Mouse (Mus musculus): ENCODE data around the gene Nags.

Nags gene

DNA sequence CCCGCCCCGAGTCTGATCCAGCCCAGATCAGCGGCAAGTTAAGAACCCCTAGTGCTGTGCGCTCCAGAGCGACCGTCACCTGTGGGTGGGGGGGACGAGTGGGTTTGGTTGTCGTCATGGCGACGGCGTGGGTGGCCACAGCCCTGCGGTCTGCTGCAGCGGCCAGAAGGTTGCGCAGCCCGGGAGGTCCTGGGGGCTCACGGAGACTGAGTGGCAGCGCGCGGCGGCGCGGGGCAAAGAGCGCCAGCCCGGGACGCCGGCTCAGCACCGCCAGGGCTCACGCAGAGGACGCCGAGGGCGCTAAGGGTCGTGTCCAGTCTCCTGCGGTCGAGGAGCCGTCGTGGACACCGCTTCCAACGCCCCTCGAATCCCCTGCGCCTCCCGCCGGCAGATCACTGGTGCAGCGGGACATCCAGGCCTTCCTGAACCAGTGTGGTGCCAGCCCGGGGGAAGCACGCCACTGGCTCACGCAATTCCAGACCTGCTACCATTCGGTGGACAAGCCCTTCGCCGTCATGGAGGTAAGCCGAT lies at the start of gene Nags:
Gene Nags (plus strand): TSS at position 43 of the 531 bp plus-strand sequence.
- DNase-seq (ENCODE audit: low spot score in 2 of 2), result no peak

GRCm38 (mm10) chr11:102095676-102096075 lies 49.6 kb upstream of the Nags start:
- DNase-seq (ENCODE audit: low spot score in 2 of 2), result no peak

GRCm38 (mm10) chr11:102096446-102096845 lies 48.9 kb upstream of the Nags start:
- DNase-seq (ENCODE audit: low spot score in 2 of 2), result no peak

GRCm38 (mm10) chr11:102096887-102097391 lies 48.4 kb upstream of the Nags start:
- DNase-seq (ENCODE audit: low spot score in 2 of 2), result peak; percentile 50 to 54

- DNase-seq (ENCODE audit: low spot score in 2 of 2), result no peak
Measured at GRCm38 (mm10) chr11:102101219-102101618, 44.1 kb upstream of the Nags start, which contains the start of gene Ppy. Ppy (minus strand) TSS chr11:102101319.

- peak in 1 of 2 experiments; percentile 57 for DNase-seq (ENCODE audit: low spot score in 2 of 2)
Measured at GRCm38 (mm10) chr11:102102485-102103258, 42.6 kb upstream of the Nags start.

DNA sequence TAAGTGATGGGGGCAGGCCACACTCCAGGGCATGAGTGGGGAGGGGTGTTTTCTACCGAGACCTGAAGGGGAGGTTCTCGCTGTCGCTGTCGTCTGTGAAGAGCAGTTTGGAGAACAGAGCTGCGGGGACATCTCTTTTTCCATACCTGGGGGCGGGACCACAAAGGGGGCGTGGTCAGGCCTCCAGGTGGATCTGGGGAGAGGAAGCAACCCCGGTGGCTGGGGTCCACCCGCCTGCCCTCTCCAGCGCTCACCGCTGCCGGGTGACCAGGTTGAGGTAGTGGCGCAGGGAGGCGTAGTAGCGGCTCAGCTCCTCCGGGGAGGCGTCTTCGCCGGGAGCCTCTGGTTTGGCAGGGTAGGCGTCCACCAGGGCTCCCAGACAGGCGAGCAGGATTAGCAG lies 38.4 kb upstream of the Nags start:
- no peak for DNase-seq (ENCODE audit: low spot score in 2 of 2)

- no peak for DNase-seq (ENCODE audit: low spot score in 2 of 2)
Measured at GRCm38 (mm10) chr11:102107732-102108131, 37.6 kb upstream of the Nags start, which contains the start of gene Pyy. Pyy (minus strand) TSS chr11:102107832.

GRCm38 (mm10) chr11:102111576-102111975 lies 33.7 kb upstream of the Nags start:
- no peak for DNase-seq (ENCODE audit: low spot score in 2 of 2)

- no peak for DNase-seq (ENCODE audit: low spot score in 2 of 2)
Measured at GRCm38 (mm10) chr11:102116241-102116640, 29.1 kb upstream of the Nags start.

GRCm38 (mm10) chr11:102117386-102117785 lies 27.9 kb upstream of the Nags start:
- DNase-seq (ENCODE audit: low spot score in 2 of 2), result no peak

DNA sequence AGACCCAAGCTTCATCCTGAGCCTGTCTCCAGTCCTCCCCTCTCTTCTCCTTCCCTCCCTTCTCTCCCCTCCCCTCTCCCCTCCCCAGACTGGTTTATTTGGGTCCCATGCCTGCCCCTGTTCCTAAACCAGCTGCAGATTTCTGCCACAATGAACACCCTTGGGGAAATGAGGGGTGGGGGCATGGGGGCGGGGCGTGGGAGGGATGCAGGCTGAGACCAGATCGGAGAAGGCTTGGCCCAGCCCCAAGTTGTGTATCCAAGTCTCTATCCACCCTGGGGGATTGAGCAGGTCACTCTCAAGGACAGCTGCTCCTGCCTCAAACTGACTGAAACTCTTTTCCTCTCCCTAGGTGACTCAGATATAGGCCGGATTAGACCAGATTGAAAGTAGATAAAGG lies 10.8 kb upstream of the Nags start:
- no peak for DNase-seq (ENCODE audit: low spot score in 2 of 2)

DNA sequence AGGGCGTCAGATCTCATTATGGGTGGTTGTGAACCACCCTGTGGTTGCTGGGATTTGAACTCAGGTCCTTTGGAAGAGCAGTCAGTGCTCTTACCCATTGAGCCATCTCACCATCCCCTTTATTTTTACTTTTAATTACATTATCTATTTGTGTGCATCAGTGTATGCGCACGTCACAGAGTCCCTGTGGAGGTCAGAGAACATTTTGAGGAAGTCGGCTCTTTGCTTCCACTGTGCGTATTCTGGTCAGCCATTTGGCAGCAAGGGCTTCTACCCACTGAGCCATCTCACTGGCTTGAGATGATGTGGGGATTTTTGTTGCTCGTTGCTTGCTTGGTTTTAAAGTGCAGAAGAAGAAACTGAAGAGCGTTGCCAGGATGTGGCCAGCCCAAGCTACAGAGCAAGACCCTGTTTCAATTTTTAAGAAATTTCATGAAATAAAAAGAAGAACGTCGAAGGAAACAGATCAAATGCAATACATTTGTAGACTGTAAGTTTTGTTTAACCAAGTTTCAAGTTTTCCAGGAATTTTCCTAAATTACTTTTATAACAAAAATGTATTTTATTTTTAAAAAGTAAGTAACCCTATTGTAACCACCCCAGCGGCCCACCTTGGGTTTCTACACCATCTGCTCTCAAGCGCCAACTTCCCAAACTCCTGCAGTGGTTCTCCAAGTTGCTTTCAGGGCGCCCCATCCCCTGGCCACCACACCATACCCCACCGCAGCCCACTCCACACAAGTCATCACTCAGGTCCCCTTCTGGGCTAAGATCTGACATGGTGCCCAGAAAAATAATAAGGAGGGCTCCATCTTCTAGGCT lies 7.5 kb upstream of the Nags start:
- DNase-seq (ENCODE audit: low spot score in 2 of 2), result no peak

- DNase-seq (ENCODE audit: low spot score in 2 of 2), result peak in 1 of 2 experiments; percentile 53
Measured at GRCm38 (mm10) chr11:102138447-102138740, 6.9 kb upstream of the Nags start.

GRCm38 (mm10) chr11:102140508-102140907 lies 4.8 kb upstream of the Nags start:
- peak in 1 of 2 experiments; percentile 53 for DNase-seq (ENCODE audit: low spot score in 2 of 2)

GRCm38 (mm10) chr11:102142355-102142754 lies 3.0 kb upstream of the Nags start:
- no peak for DNase-seq (ENCODE audit: low spot score in 2 of 2)

GRCm38 (mm10) chr11:102144957-102145470 lies 299 bp upstream of the Nags start:
- DNase-seq (ENCODE audit: low spot score in 2 of 2), result no peak

GRCm38 (mm10) chr11:102146005-102146404 lies 692 bp downstream of the Nags start:
- DNase-seq (ENCODE audit: low spot score in 2 of 2), result no peak

DNA sequence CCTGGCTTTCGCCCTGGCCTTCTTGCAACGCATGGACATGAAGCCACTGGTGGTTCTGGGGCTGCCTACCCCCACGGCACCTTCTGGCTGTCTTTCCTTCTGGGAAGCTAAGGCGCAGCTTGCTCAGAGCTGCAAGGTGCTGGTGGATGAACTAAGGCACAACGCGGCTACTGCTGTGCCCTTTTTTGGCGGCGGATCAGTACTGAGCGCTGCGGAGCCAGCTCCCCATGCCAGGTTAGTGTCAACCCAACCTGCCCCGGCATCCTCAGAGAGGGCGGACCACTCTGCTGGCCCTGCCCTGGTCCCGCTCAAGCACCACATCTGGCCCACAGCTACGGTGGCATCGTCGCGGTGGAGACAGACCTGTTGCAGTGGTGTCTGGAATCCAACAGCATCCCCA lies 1.2 kb downstream of the Nags start:
- no peak for DNase-seq (ENCODE audit: low spot score in 2 of 2)

GRCm38 (mm10) chr11:102147213-102147989 lies 2.1 kb downstream of the Nags start:
- no peak for DNase-seq (ENCODE audit: low spot score in 2 of 2)

DNA sequence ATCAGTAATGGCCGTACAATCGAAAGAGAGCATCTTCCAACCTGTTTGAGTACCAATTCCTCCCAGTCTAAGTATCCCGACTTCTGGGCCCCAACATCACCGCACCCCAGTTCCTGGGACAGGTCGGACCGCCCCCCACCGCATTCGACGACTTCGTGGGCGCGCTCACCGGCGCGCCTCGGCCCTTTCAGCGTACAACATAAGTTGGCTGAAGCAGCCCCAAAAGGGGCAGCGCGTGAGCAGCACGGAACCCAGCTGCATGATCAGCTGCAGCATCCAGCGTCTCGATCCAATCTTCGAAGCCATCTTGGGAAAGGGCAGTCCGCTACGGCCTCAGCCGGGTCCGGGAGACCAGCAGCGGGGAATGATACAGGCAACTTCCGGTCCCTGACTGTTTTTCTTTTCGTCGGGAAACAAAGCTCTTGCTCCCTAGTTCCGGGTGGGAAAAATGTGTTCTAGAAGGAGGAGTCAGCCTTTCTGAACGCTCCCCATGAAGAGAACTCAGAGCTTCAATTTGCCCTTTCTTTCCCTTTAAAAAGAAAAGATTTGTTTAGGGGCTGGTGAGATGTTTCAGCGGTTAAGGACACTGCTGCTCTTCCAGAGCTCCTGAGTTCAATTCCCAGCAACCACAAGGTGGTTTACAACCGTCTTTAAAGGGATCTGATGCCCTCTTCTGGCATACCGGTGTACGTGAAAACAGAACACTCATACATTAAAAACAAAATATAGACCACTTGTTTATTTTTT lies 10.9 kb downstream of the Nags start, which contains the start of gene Tmem101:
Gene Tmem101 (minus strand): TSS at position 366 of the 747 bp plus-strand sequence.
- peak; percentile 68 to 84 for DNase-seq (ENCODE audit: low spot score in 2 of 2)

Data from spleen, postnatal 14 days (tissue).